Mouse (Mus musculus) G1E-ER4 (cell line): ENCODE results near the gene Serpinb7. TPM values are rescaled to one million over a fixed set of nuclear protein-coding genes. Genes with fewer than 3 reads are reported as not detected.

ENCODE experiments used
- GATA1 ChIP-seq: IDR thresholded peaks from one replicate; pipeline ENCODE4 v1.8.0; 2012; ENCODE audit warnings: low read length, inconsistent platforms
- polyA plus RNA-seq: library from polyadenylated mRNA; stranded (reverse); fragments of >175 nt; gene quantifications from 2 replicates; pipeline ENCODE4 v1.2.3, GENCODE M21; 2012

The Serpinb7 gene
- polyA plus RNA-seq, 1 experiment: not detected

- TF ChIP-seq GATA1: no peak
Measured at GRCm38 (mm10) chr1:107435528-107435927, 36.1 kb downstream of the Serpinb7 start.

DNA sequence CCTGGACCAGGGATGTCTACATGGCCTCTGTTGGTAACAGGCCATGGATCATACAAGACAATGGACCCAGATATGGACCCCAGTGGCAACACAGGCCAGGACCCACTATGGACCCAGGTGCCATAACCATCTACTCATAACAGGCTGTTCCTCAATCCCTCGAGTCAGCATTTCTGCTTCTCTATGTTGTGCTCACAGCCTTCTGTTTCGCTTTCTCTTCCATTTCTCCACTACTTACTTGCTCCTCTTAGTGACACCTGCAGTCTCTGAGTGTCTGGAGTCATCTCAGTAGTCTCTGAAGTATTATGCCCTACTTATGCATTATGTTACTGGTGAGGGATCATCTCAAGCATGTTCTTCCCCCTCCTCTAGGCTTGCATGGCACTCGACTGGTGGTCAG is 40.0 kb downstream of the Serpinb7 start:
- TF ChIP-seq GATA1: no peak

GRCm38 (mm10) chr1:107445352-107445751 is 45.9 kb downstream of the Serpinb7 start:
- no peak for TF ChIP-seq GATA1

DNA sequence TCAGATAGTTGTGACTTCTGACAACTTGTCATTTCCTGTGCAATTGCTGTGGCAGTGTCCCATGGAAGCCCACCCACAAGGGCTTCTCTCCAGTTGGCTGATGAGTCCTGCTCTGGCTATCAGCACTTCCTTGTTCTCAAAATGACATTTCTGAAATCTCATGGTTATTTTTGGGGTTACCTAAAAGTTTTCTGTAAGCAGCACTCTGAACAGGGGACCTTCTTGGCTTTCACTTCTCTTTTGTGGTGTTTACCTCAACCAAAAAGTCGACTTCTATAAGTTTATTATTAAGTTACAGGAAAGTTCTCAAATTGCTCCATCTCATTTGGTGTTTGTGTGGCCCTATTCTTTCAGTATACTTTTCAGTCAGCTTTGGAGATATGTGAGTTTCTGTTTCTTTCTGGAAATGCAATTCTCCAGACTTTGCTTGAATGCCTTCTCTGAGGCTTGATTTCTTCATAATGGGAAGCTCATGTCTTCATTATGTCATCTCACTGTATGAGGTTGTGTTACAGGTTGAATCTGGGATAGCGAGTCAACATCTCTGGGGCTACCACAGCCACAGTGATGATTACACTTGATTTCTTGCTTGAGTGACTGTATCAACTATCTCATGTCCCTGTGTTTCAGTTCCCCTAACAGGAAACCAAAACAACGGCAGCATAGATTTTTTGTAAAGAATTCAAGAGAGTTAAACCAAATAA is 47.9 kb downstream of the Serpinb7 start:
- TF ChIP-seq GATA1: no peak

- TF ChIP-seq GATA1: no peak
Measured at GRCm38 (mm10) chr1:107479909-107480308, 80.5 kb downstream of the Serpinb7 start.

DNA sequence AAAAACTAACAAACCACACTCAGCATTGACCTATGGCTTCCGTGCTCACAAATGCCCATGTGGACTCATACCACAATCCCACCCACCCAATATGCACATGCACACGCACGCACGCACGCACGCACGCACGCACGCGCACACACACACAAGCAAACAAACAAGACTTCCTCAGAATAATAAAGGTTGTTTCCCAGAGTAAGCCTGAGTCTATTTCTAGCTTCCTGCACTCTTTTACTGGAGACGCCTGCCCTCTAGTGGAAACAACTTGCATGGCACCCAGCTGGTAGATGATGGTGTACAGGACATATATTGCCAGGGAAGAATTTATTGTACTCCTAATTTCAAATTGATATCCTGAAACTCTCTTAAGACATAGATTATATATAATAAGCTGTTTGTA is 82.0 kb downstream of the Serpinb7 start:
- no peak for TF ChIP-seq GATA1

GRCm38 (mm10) chr1:107489577-107489976 is 90.1 kb downstream of the Serpinb7 start:
- TF ChIP-seq GATA1: no peak

DNA sequence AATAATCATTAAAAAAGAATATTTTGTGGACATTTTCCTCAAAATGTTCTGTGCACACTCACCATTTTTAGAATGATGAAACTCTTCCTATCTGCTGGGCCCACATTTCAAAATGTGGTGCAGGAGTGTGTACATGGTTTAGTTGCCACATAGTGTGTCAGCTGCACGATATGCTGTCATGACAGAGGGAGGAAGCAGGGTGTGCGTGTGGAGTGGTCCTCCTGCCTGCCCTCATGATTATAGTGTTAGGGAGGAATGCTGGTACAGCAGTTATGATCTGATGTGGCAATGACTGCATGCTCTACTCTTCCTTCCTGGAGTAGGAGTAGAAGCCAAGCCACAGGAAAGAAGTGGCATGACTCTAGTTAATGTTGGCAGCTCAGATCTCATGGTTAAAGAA is 97.3 kb downstream of the Serpinb7 start:
- no peak for TF ChIP-seq GATA1

DNA sequence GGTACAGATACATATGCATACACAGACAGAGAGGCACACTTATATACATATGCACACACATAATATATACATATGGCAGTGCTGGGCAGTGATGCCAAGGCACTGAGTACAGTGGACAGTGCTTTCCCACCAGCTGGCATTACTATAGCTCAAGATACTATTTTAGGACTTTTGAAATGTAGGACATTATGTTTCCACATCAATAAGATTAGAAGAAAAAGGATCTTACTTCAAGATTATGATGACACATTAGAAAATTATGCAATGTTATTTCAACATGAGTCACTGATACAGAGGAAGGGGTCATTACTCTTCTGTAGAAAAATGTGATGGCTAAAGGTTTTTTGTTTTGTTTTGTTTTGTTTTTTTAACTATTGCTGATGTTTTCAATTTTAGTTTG is 102.6 kb downstream of the Serpinb7 start:
- TF ChIP-seq GATA1: no peak

Other genes with a start within 250 kb of the Serpinb7 start
- not detected in 2 replicates for gene Serpinb3b, start 121.3 kb upstream of the Serpinb7 start, polyA plus RNA-seq
- not detected in 2 replicates for gene Serpinb3c, start 121.3 kb upstream of the Serpinb7 start, polyA plus RNA-seq
- not detected in 2 replicates for gene Serpinb11, start 38.5 kb upstream of the Serpinb7 start, polyA plus RNA-seq
- gene Serpinb2, start 111.8 kb downstream of the Serpinb7 start, polyA plus RNA-seq: not detected in 2 replicates
- not detected in 2 replicates for gene Serpinb8, start 190.4 kb downstream of the Serpinb7 start, polyA plus RNA-seq